Mouse (Mus musculus): ENCODE results near the gene Dnah8.

- TF ChIP-seq CTCF (IDR thresholded peaks at IDR 0.05; ENCODE audit: extremely low read depth, insufficient read length, insufficient replicate concordance, low read depth, low read length) (no peak), POLR2A (IDR thresholded peaks at IDR 0.05; ENCODE audit: low read depth, low read length) (no peak)
Measured at GRCm38 (mm10) chr17:30691481-30691880, 67.3 kb downstream of the Dnah8 start.
